ENCODE assay signal across 18 mouse cellular contexts in the genomic region with DNA sequence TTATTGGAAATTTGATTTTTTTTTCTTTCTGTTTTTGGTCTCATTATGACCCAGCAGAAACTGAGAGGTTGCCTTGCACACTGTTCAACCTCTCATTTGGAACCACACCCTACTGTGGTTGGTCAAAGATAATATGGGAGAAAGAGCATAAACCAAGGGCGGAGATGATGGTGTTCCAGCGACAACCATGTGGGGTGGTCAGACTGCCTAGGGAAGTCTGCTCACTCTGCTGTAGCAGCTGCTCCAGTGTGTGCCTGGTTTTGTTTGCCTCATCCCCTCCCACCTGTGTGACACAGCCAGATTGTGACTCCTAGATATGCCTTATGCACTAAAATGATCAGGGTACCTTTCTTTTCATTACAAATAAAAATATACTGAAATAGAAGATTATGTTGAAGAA.
DNase-seq lines count a peak whose midpoint lies in the region; ATAC-seq and TF ChIP-seq lines count a peak whose summit lies in the region.
"Had no signal": no experiment of that assay in that cellular context is flagged by ENCODE, and none has a peak within 500 bp of the region (broad histone marks: within the 10 kb centered on the region; RNA-seq: fewer than 3 reads in every experiment).

No protein-coding gene starts in this region.

- H3K4me2 ChIP-seq in heart, embryonic 11.5 days, result no peak overlapping the region
- H3K4me2 ChIP-seq in liver, embryonic 14.5 days (ENCODE audit: low read depth), result no peak overlapping the region
- H3K4me2 ChIP-seq in intestine, postnatal 0 days (replicated peaks; ENCODE audit: low read depth), result no peak overlapping the region
- H3K4me2 ChIP-seq: forebrain, embryonic 15.5 days; heart, embryonic 12.5 days; hindbrain, embryonic 15.5 days had no signal

- no peaks in the 10 kb centered on the region for H3K27me3 ChIP-seq in heart, embryonic 11.5 days (ENCODE audit: control insufficient read depth, insufficient read depth, low read length)
- peaks cover 10% of the 10 kb centered on the region for H3K27me3 ChIP-seq in G1E (ENCODE audit: insufficient read depth, low read length)
- H3K27me3 ChIP-seq in liver, embryonic 14.5 days (ENCODE audit: control insufficient read depth, insufficient read depth, low read length), result no peaks in the 10 kb centered on the region
- H3K27me3 ChIP-seq in intestine, postnatal 0 days (replicated peaks; ENCODE audit: control insufficient read depth, insufficient read depth, low read length), result no peaks in the 10 kb centered on the region
- H3K27me3 ChIP-seq: forebrain, embryonic 15.5 days; heart, embryonic 12.5 days; hindbrain, embryonic 15.5 days had no signal

- no peak for TF ChIP-seq EP300 in liver, embryonic 14.5 days (IDR thresholded peaks at IDR 0.05; ENCODE audit: low read depth)

- no peak overlapping the region for H3K27ac ChIP-seq in heart, embryonic 11.5 days (ENCODE audit: low read depth, low read length)
- H3K27ac ChIP-seq in liver, embryonic 14.5 days, result no peak overlapping the region
- no peak overlapping the region for H3K27ac ChIP-seq in intestine, postnatal 0 days (ENCODE audit: low read depth, low read length)
- H3K27ac ChIP-seq: embryonic facial prominence, embryonic 10.5 days; forebrain, embryonic 15.5 days; heart, adult 2 months; hindbrain, embryonic 15.5 days had no signal

- no peaks in the 10 kb centered on the region for H3K36me3 ChIP-seq in heart, embryonic 11.5 days (ENCODE audit: control insufficient read depth, insufficient read depth, low read length)
- H3K36me3 ChIP-seq in G1E (replicated peaks), result no peaks in the 10 kb centered on the region
- H3K36me3 ChIP-seq in liver, embryonic 14.5 days (replicated peaks; ENCODE audit: control insufficient read depth, insufficient read depth, low read depth), result no peaks in the 10 kb centered on the region
- no peaks in the 10 kb centered on the region for H3K36me3 ChIP-seq in intestine, postnatal 0 days (ENCODE audit: control insufficient read depth, insufficient read depth)
- H3K36me3 ChIP-seq: embryonic facial prominence, embryonic 10.5 days; forebrain, embryonic 15.5 days; heart, embryonic 12.5 days; hindbrain, embryonic 15.5 days had no signal

- no peak for ATAC-seq in heart, embryonic 11.5 days (replicated peaks; ENCODE audit: insufficient number of reproducible peaks, low FRiP score, low TSS enrichment)
- ATAC-seq in G1E (ENCODE audit: extremely low read depth, insufficient number of reproducible peaks, low FRiP score, poor library complexity, severe bottlenecking), result peak; percentile 34; the same call in 1 of the 2 replicates
- ATAC-seq in liver, embryonic 14.5 days (ENCODE audit: insufficient read depth), result peak; percentile 51
- ATAC-seq in intestine, postnatal 0 days, result no peak
- ATAC-seq: forebrain, embryonic 15.5 days had no signal

- no peak overlapping the region for H3K4me3 ChIP-seq in heart, embryonic 11.5 days (ENCODE audit: low read depth, low read length)
- no peak overlapping the region for H3K4me3 ChIP-seq in G1E (ENCODE audit: low read depth, low read length)
- H3K4me3 ChIP-seq in liver, embryonic 14.5 days (ENCODE audit: insufficient read depth in 1 of 2, low read depth in 2 of 2, low read length in 2 of 2), result no peak overlapping the region
- H3K4me3 ChIP-seq in intestine, postnatal 0 days (ENCODE audit: low read depth, low read length), result no peak overlapping the region
- H3K4me3 ChIP-seq: embryonic facial prominence, embryonic 10.5 days; forebrain, embryonic 15.5 days; heart, adult 2 months; heart, embryonic 12.5 days; hindbrain, embryonic 15.5 days had no signal

- 87% methylated on average over 2 of the region's 2 CpGs for WGBS in heart, embryonic 11.5 days (ENCODE audit: insufficient replicate concordance)
- 28% methylated on average over 2 of the region's 2 CpGs for WGBS in liver, embryonic 14.5 days (ENCODE audit: insufficient replicate concordance)
- WGBS in intestine, postnatal 0 days, result 64% methylated on average over 2 of the region's 2 CpGs

- no peak overlapping the region for H3K9ac ChIP-seq in heart, embryonic 11.5 days (ENCODE audit: low read depth, low read length)
- H3K9ac ChIP-seq in liver, embryonic 14.5 days (replicated peaks), result no peak overlapping the region
- H3K9ac ChIP-seq in intestine, postnatal 0 days (ENCODE audit: low read depth, low read length), result no peak overlapping the region
- H3K9ac ChIP-seq: forebrain, embryonic 15.5 days; heart, embryonic 12.5 days; hindbrain, embryonic 15.5 days had no signal

- H3K4me1 ChIP-seq in heart, embryonic 11.5 days (ENCODE audit: control insufficient read depth, insufficient read depth, low read length), result no peaks in the 10 kb centered on the region
- H3K4me1 ChIP-seq in G1E (ENCODE audit: insufficient read depth, low read depth, low read length), result peaks cover 12% of the 10 kb centered on the region
- peaks cover 0 to 3% of the 10 kb centered on the region in 2 experiments; a peak in 1 of 4 replicates for H3K4me1 ChIP-seq in liver, embryonic 14.5 days (replicated peaks; ENCODE audit: control insufficient read depth in 2 of 2, insufficient read depth in 2 of 2, low read length in 1 of 2)
- no peaks in the 10 kb centered on the region for H3K4me1 ChIP-seq in intestine, postnatal 0 days (replicated peaks; ENCODE audit: control insufficient read depth, insufficient read depth, low read length)
- H3K4me1 ChIP-seq: embryonic facial prominence, embryonic 10.5 days; forebrain, embryonic 15.5 days; heart, embryonic 12.5 days; hindbrain, embryonic 15.5 days had no signal

- DNase-seq in heart, adult 11 months, result peak; percentile 71
- no peak for DNase-seq in G1E (ENCODE audit: low spot score)
- peak; percentile 23 for DNase-seq in c-Kit-positive CD71-positive TER-119-positive erythroid progenitor cells, embryonic 14.5 days (ENCODE audit: low spot score)
- DNase-seq in liver, embryonic 14.5 days (ENCODE audit: low read depth in 3 of 3, low spot score in 3 of 3), result peak in 2 of 3 experiments; percentile 9 to 19
- no peak for DNase-seq in right cerebral cortex, postnatal 14 days
- no peak for DNase-seq in thymus, postnatal 10 days (ENCODE audit: low spot score in 2 of 2)
- DNase-seq: adrenal gland, adult 8-10 months; cerebellum, adult 18-20 months; cerebellum, adult 9-11 months; cerebellum, postnatal 36 days; heart, adult 2 months; heart, postnatal 36 days had no signal

- no peaks in the 10 kb centered on the region for H3K9me3 ChIP-seq in heart, embryonic 11.5 days (replicated peaks; ENCODE audit: control insufficient read depth, low read length)
- H3K9me3 ChIP-seq in G1E (replicated peaks), result no peaks in the 10 kb centered on the region
- H3K9me3 ChIP-seq in liver, embryonic 14.5 days (ENCODE audit: control insufficient read depth, low read length), result no peaks in the 10 kb centered on the region
- H3K9me3 ChIP-seq in intestine, postnatal 0 days (ENCODE audit: control insufficient read depth), result no peaks in the 10 kb centered on the region
- H3K9me3 ChIP-seq: embryonic facial prominence, embryonic 10.5 days; forebrain, embryonic 15.5 days; heart, embryonic 12.5 days; hindbrain, embryonic 15.5 days had no signal

- no peak for TF ChIP-seq CTCF in G1E (IDR thresholded peaks at IDR 0.05; ENCODE audit: low read depth, low read length)
- no peak for TF ChIP-seq CTCF in liver, embryonic 14.5 days (IDR thresholded peaks at IDR 0.05; ENCODE audit: low read depth)
- TF ChIP-seq CTCF in intestine, postnatal 0 days (IDR thresholded peaks at IDR 0.05; ENCODE audit: low read depth), result no peak

Comparison
In these comparisons a context has a peak if more than half of its experiments do, and no peak if none do; other contexts are left out.
1. DNase-seq: peak in heart, adult 11 months (single experiment), c-Kit-positive CD71-positive TER-119-positive erythroid progenitor cells, embryonic 14.5 days (single experiment) and liver, embryonic 14.5 days (2 of 3); none in G1E (single experiment), right cerebral cortex, postnatal 14 days (single experiment) and thymus, postnatal 10 days (0 of 2).
2. ATAC-seq: peak in G1E (single experiment) and liver, embryonic 14.5 days (single experiment); none in heart, embryonic 11.5 days (single experiment) and intestine, postnatal 0 days (single experiment).